Mouse (Mus musculus) kidney, embryonic 14.5 days (tissue): Measurements from ENCODE around the gene Gm5136. TPM values are rescaled to one million over a fixed set of nuclear protein-coding genes. Genes with fewer than 3 reads are reported as not detected.

Experiments
- ATAC-seq: fragments of 200-750 bp; cut with Nextera tagmentation; 2 replicates; pipeline ENCODE4 v1.8.0; 2017; ENCODE audit warnings: moderate number of reproducible peaks, mild to moderate bottlenecking, moderate TSS enrichment, moderate library complexity; ENCODE audit not compliant: low FRiP score, low TSS enrichment
- H3K27ac ChIP-seq: fragments of 300-500 bp; sonication (generic); 2 replicates; pipeline ENCODE4 v1.5.1; 2014; ENCODE audit warnings: low read depth, mild to moderate bottlenecking, low read length, moderate library complexity, mixed read lengths
- H3K27me3 ChIP-seq: fragments of 300-500 bp; sonication (generic); 2 replicates; pipeline ENCODE4 v1.6.1; 2014; ENCODE audit warnings: mild to moderate bottlenecking, low read length; ENCODE audit not compliant: control insufficient read depth, insufficient read depth
- H3K36me3 ChIP-seq: fragments of 300-500 bp; sonication (generic); 2 replicates; pipeline ENCODE4 v1.6.1; 2014; ENCODE audit warnings: low read length, mixed read lengths; ENCODE audit not compliant: control insufficient read depth, insufficient read depth
- H3K4me1 ChIP-seq: fragments of 300-500 bp; sonication (generic); 2 replicates; pipeline ENCODE4 v1.6.1; 2014; ENCODE audit warnings: low read length, mixed read lengths; ENCODE audit not compliant: control insufficient read depth, insufficient read depth
- H3K4me2 ChIP-seq: fragments of 300-500 bp; sonication (generic); replicated peaks from 2 replicates; pipeline ENCODE4 v1.6.1; 2014; ENCODE audit warnings: low read depth, mild to moderate bottlenecking, low read length
- H3K4me3 ChIP-seq: fragments of 300-500 bp; sonication (generic); 2 replicates; pipeline ENCODE4 v1.5.1; 2014; ENCODE audit warnings: mild to moderate bottlenecking, low read length
- H3K9ac ChIP-seq: fragments of 300-500 bp; sonication (generic); 2 replicates; pipeline ENCODE4 v1.6.1; 2014; ENCODE audit warnings: low read depth, mild to moderate bottlenecking, low read length, moderate library complexity
- H3K9me3 ChIP-seq: fragments of 300-500 bp; sonication (generic); 2 replicates; pipeline ENCODE4 v1.6.1; 2016; ENCODE audit warnings: low read length; ENCODE audit not compliant: control insufficient read depth
- WGBS: fragments of 180-500 bp; shearing (Covaris S2); extraction: QIAGEN DNeasy Blood & Tissue Kit; methylation state at CpG from one replicate; pipeline ENCODE4 v1.1.7; 2014; 5-methylcytosine and 5-hydroxymethylcytosine counted together
- polyA plus RNA-seq: library from polyadenylated mRNA; unstranded; fragments of >200 nt; fragmentation: Nextera tagmentation; extraction: Ambion mirVana; gene quantifications from 2 replicates; pipeline ENCODE4 v1.2.1, GENCODE M21; 2014

The Gm5136 gene
- polyA plus RNA-seq, result not detected in 2 replicates

- WGBS, result 91% methylated on average over 9 of the region's 9 CpGs
Measured at GRCm38 (mm10) chr10:108699946-108700345, at the start of gene Gm5136. Gene Gm5136 (minus strand): TSS chr10:108700160.

GRCm38 (mm10) chr10:108743759-108744158 is 43.8 kb upstream of the Gm5136 start:
- WGBS, result 85% methylated on average over 2 of the region's 2 CpGs
- Histone ChIP-seq H3K4me3 (no peak overlapping the region), H3K4me1 (no peaks in the 10 kb centered on the region), H3K4me2 (no peak overlapping the region), H3K9me3 (no peaks in the 10 kb centered on the region), H3K36me3 (no peaks in the 10 kb centered on the region), H3K27me3 (no peaks in the 10 kb centered on the region), H3K9ac (no peak overlapping the region), H3K27ac (no peak overlapping the region)
- no peak for ATAC-seq

More at GRCm38 (mm10) chr10:108699946-108700345, at the start of gene Gm5136:
- no peaks in the 10 kb centered on the region for H3K9me3 ChIP-seq
- ATAC-seq, result no peak
- no peak within 1 kb of the TSS for H3K4me3 ChIP-seq
- no peak within 1 kb of the TSS for H3K4me2 ChIP-seq
- H3K27ac ChIP-seq, result no peak within 1 kb of the TSS
- H3K27me3 ChIP-seq, result no peaks in the 10 kb centered on the region
- H3K36me3 ChIP-seq, result no peaks in the 10 kb centered on the region
- H3K4me1 ChIP-seq, result no peaks in the 10 kb centered on the region
- H3K9ac ChIP-seq, result no peak within 1 kb of the TSS

- no peak overlapping the region for H3K9ac ChIP-seq
- no peaks in the 10 kb centered on the region for H3K36me3 ChIP-seq
- H3K4me3 ChIP-seq, result no peak overlapping the region
- no peaks in the 10 kb centered on the region for H3K9me3 ChIP-seq
- WGBS, result 56% methylated on average over 2 of the region's 2 CpGs
- H3K4me2 ChIP-seq, result no peak overlapping the region
- ATAC-seq, result peak; percentile 64; the same call in 1 of the 2 replicates
- no peaks in the 10 kb centered on the region for H3K4me1 ChIP-seq
- no peak overlapping the region for H3K27ac ChIP-seq
- H3K27me3 ChIP-seq, result no peaks in the 10 kb centered on the region
Measured at GRCm38 (mm10) chr10:108733982-108734381, 34.0 kb upstream of the Gm5136 start.

GRCm38 (mm10) chr10:108728961-108729360 is 29.0 kb upstream of the Gm5136 start:
- Histone ChIP-seq H3K9me3 (no peaks in the 10 kb centered on the region), H3K27me3 (no peaks in the 10 kb centered on the region), H3K4me2 (no peak overlapping the region), H3K27ac (no peak overlapping the region), H3K4me1 (no peaks in the 10 kb centered on the region), H3K36me3 (no peaks in the 10 kb centered on the region), H3K9ac (no peak overlapping the region), H3K4me3 (no peak overlapping the region)
- no peak for ATAC-seq
- 81% methylated on average over 8 of the region's 8 CpGs for WGBS

- H3K36me3 ChIP-seq, result no peaks in the 10 kb centered on the region
- 89% methylated on average over 4 of the region's 4 CpGs for WGBS
- H3K4me1 ChIP-seq, result no peaks in the 10 kb centered on the region
- H3K27ac ChIP-seq, result no peak overlapping the region
- H3K4me2 ChIP-seq, result no peak overlapping the region
- no peaks in the 10 kb centered on the region for H3K27me3 ChIP-seq
- H3K4me3 ChIP-seq, result no peak overlapping the region
- H3K9me3 ChIP-seq, result no peaks in the 10 kb centered on the region
- no peak overlapping the region for H3K9ac ChIP-seq
- ATAC-seq, result no peak
Measured at GRCm38 (mm10) chr10:108726391-108726790, 26.4 kb upstream of the Gm5136 start.

GRCm38 (mm10) chr10:108724878-108725277 is 24.9 kb upstream of the Gm5136 start:
- no peaks in the 10 kb centered on the region for H3K27me3 ChIP-seq
- no peak for ATAC-seq
- H3K27ac ChIP-seq, result no peak overlapping the region
- no peak overlapping the region for H3K4me2 ChIP-seq
- no peak overlapping the region for H3K9ac ChIP-seq
- H3K9me3 ChIP-seq, result no peaks in the 10 kb centered on the region
- H3K4me1 ChIP-seq, result no peaks in the 10 kb centered on the region
- 95% methylated on average over 3 of the region's 3 CpGs for WGBS
- H3K36me3 ChIP-seq, result no peaks in the 10 kb centered on the region
- no peak overlapping the region for H3K4me3 ChIP-seq

GRCm38 (mm10) chr10:108710514-108710913 is 10.6 kb upstream of the Gm5136 start:
- Histone ChIP-seq H3K4me3 (no peak overlapping the region), H3K4me2 (no peak overlapping the region), H3K9me3 (no peaks in the 10 kb centered on the region), H3K27me3 (no peaks in the 10 kb centered on the region), H3K9ac (no peak overlapping the region), H3K36me3 (no peaks in the 10 kb centered on the region), H3K27ac (no peak overlapping the region), H3K4me1 (no peaks in the 10 kb centered on the region)
- ATAC-seq, result no peak
- 56% methylated on average over 5 of the region's 5 CpGs for WGBS

GRCm38 (mm10) chr10:108705658-108706057 is 5.7 kb upstream of the Gm5136 start:
- H3K27me3 ChIP-seq, result no peaks in the 10 kb centered on the region
- H3K4me2 ChIP-seq, result no peak overlapping the region
- WGBS, result 88% methylated on average over 3 of the region's 3 CpGs
- no peak for ATAC-seq
- no peak overlapping the region for H3K9ac ChIP-seq
- H3K9me3 ChIP-seq, result no peaks in the 10 kb centered on the region
- H3K4me3 ChIP-seq, result no peak overlapping the region
- H3K27ac ChIP-seq, result no peak overlapping the region
- H3K36me3 ChIP-seq, result no peaks in the 10 kb centered on the region
- H3K4me1 ChIP-seq, result no peaks in the 10 kb centered on the region

- Histone ChIP-seq H3K4me2 (no peak overlapping the region), H3K27me3 (no peaks in the 10 kb centered on the region), H3K4me1 (no peaks in the 10 kb centered on the region), H3K4me3 (no peak overlapping the region), H3K9me3 (no peaks in the 10 kb centered on the region), H3K36me3 (no peaks in the 10 kb centered on the region), H3K9ac (no peak overlapping the region), H3K27ac (no peak overlapping the region)
- ATAC-seq, result no peak
- WGBS, result 89% methylated on average over 14 of the region's 14 CpGs
Measured at GRCm38 (mm10) chr10:108701361-108702128, 1.6 kb upstream of the Gm5136 start.
